18 mouse cellular contexts compared by ENCODE assay signal in the genomic region with DNA sequence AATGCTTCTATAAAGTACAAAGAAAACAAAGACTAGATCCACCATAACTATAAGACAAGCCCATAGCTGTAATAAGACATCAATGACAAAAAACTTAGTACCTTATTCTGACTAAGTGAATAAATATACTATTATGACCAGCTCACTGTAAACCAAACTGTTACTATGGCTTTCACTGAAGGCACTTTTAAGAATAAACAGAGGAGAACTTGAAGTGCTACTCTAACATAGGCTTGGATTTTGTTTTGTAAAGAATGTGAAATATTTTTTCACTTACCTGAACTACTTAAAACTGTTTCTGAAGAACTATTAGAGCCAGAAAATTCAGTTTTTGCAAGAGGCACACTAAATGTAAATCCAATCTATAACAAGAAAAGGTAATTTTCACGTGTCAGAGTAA. TPM values are rescaled to one million over a fixed set of nuclear protein-coding genes. Genes with fewer than 3 reads are reported as not detected.
DNase-seq lines count a peak whose midpoint lies in the region; ATAC-seq and TF ChIP-seq lines count a peak whose summit lies in the region.
"Had no signal": no experiment of that assay in that cellular context is flagged by ENCODE, and none has a peak within 500 bp of the region (broad histone marks: within the 10 kb centered on the region; RNA-seq: fewer than 3 reads in every experiment).

No protein-coding gene starts in this region.

- DNase-seq in lung, postnatal 0 days (ENCODE audit: low spot score): peak; percentile 60
- no peak for DNase-seq in lung, postnatal 14 days
- DNase-seq: adrenal gland, adult 2 months; adrenal gland, adult 8-10 months; adrenal gland, postnatal 10 days; adrenal gland, postnatal 14 days; adrenal gland, postnatal 25 days; adrenal gland, postnatal 36 days; B cell, adult 2 months; cerebellum, adult 11 months; cerebellum, adult 11-12 months; cerebellum, adult 18-20 months; cerebellum, adult 2 months had no signal

- peak; percentile 63 for ATAC-seq in lung, postnatal 0 days
- ATAC-seq: activated CD4-positive, CD25-positive, alpha-beta regulatory T cell, adult 4 months; CD4-positive, CD25-positive, alpha-beta regulatory T cell, adult 4 months; Patski had no signal

- H3K4me1 ChIP-seq in lung, postnatal 0 days (ENCODE audit: insufficient read depth, low read depth, low read length): no peaks in the 10 kb centered on the region

- no peak overlapping the region for H3K4me2 ChIP-seq in lung, postnatal 0 days (replicated peaks; ENCODE audit: low read depth, low read length)

- H3K9me3 ChIP-seq in lung, postnatal 0 days (ENCODE audit: low read length): no peaks in the 10 kb centered on the region
- H3K9me3 ChIP-seq: G1E had no signal

- WGBS in lung, postnatal 0 days: 71% methylated on average over 1 of the region's 1 CpGs

- no peak overlapping the region for H3K27ac ChIP-seq in lung, postnatal 0 days (ENCODE audit: low read length)

- no peaks in the 10 kb centered on the region for H3K27me3 ChIP-seq in lung, postnatal 0 days (replicated peaks; ENCODE audit: insufficient read depth, low read length)
- H3K27me3 ChIP-seq: CH12.LX, Patski had no signal

- no peak for TF ChIP-seq CTCF in lung, postnatal 0 days (IDR thresholded peaks at IDR 0.05)

- peak; percentile 67; the same call in 1 of the 2 replicates for TF ChIP-seq EP300 in lung, postnatal 0 days (IDR thresholded peaks at IDR 0.05)

- no peak overlapping the region for H3K9ac ChIP-seq in lung, postnatal 0 days (replicated peaks; ENCODE audit: low read depth)

- no peak overlapping the region for H3K4me3 ChIP-seq in lung, postnatal 0 days (ENCODE audit: low read depth, low read length)

- H3K36me3 ChIP-seq in lung, postnatal 0 days (ENCODE audit: insufficient read depth, low read length): no peaks in the 10 kb centered on the region

RNA-seq across cellular contexts. Expression of a gene that starts 28.4 kb away (rescaled TPM):
- polyA plus RNA-seq in lung, postnatal 0 days (2015; fragmentation: Nextera tagmentation; extraction: Ambion mirVana): 14.0 and 16.9 TPM in 2 replicates

RNA-seq across cellular contexts. Expression of a gene that starts 30.1 kb away (rescaled TPM):
- polyA plus RNA-seq in lung, postnatal 0 days (2015; fragmentation: Nextera tagmentation; extraction: Ambion mirVana): 12.7 and 13.0 TPM in 2 replicates
